Mouse (Mus musculus) lung, postnatal 4 days (tissue): ENCODE results near the gene Slc12a8.
"Not testable (repeated sequence)": the region's sequence is repeated elsewhere in the genome, so short reads cannot be mapped to it uniquely, and the experiment has no call there.

Experiments
- DNase-seq, 2 experiments: peaks; one replicate each; pipeline ENCODE4 v3.0.0; 2021

The Slc12a8 gene

DNA sequence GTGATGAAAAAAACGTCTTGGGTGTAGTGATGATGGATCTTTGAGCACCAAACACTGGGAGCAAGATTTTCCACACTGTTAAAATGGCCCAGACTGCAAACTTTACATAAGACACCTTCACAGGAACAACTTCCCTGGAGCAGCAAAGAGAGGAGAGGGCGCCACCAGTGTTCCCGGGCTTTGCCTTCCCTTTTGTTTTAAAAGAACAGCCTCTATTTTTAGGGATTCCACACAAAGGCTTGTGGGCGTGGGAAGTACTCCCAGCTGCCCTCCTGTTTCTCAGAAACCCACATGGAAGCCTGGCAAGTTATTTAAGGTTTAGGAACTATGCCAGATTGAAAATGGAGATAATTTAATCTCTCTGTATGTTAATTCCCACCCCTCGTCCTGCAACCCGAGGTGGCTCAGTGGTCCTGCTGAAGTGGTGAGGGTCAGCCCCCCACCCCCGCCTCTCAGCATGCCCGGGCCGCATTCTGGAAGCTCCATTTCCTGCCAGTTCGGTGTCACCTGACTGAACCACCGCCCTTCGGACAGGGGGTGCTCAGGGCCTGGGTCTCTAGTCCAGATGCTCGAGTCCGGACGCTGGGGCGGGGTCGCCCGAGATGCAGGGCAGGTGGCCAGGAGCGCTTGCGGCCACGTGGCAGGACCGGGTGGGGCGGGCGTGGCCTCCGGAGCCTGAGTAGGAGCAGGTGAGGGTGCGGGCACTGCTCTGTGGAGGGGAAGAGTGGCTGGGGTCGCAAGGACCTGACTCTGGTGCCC is at the start of gene Slc12a8:
Slc12a8 (plus strand) TSS at position 522 of the 759 bp plus-strand sequence.
- peak in 1 of 2 experiments; percentile 35 for DNase-seq

GRCm38 (mm10) chr16:33467451-33467850 is 49.7 kb upstream of the Slc12a8 start:
- no peak for DNase-seq

DNA sequence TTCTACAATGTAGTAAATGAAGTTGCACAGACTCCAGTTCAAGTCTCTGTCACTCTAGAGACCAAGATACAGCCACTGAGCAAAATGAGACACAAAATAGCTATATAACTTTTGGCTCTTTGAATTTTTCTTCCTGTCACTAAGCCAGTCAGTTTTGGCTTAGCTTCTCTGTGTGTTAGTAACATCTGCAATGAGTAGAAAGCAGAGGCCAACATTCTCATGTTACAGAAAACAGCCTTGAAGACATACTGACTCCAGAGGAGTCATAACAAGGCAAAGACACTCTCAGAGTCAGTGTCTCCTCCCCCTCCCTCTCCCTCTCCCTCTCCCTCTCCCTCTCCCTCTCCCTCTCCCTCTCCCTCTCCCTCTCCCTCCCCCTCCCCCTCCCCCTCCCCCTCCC is 47.2 kb upstream of the Slc12a8 start:
- DNase-seq = no peak

GRCm38 (mm10) chr16:33474381-33474780 is 42.7 kb upstream of the Slc12a8 start:
- no peak for DNase-seq

DNA sequence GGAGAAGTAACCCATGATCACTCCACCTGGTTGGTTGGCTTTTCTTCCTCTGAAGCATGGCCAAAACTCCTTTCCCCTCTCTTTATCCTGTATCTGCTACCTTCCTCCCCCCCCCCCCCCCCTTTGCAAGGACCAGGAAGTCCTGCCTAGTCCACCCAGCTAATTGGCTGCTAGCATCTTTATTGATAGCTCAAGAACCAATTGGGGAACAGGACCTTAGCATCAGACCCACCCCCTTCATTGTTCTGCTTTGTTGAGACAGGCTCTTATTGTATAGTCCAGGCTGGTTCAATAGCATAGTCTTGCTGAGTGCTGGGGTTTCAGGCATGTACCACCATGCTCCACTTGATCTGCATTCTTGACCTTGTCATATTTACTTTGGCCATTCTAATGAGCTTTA is 37.2 kb upstream of the Slc12a8 start:
- DNase-seq = no peak

DNA sequence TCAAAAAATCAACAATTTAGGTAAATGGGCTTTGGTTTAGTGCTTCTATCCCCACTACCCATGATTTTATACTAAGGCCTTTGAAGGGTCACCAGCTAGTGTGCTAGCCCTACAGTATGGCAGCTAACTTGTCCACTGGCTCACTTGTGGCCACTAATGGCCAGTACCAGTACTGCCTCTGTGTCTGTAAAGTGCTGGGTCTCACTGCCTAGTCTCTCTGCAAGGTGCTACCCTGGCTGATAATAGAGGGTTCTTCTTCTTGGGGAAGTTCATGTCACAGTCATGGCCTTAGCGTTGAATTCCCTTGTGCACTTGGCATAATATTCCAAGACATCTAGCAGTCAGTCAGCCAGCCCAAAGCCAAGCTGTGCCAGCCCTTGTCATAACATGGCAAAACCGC is 36.0 kb upstream of the Slc12a8 start:
- peak in 1 of 2 experiments; percentile 54 for DNase-seq

- DNase-seq = no peak
Observed at GRCm38 (mm10) chr16:33482309-33482708, 34.8 kb upstream of the Slc12a8 start.

DNA sequence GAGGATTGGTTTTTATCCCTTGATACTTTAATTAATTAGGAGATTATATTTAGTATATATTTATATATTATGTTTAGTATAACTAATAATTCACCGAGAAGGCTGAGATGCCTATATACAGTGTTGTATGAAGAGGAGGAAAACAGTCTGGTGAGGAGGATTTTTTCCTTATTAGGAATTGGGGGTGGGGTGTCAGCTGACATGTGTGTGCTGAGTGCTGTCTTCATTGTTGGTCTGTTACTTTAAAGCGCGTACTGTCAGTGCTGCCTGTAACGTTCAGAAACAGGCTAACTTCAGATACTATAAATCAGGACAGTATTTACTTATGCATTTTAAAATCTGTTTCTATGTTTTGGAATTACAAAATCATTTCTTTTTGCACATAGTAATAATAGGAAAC is 29.4 kb upstream of the Slc12a8 start:
- no peak for DNase-seq

DNA sequence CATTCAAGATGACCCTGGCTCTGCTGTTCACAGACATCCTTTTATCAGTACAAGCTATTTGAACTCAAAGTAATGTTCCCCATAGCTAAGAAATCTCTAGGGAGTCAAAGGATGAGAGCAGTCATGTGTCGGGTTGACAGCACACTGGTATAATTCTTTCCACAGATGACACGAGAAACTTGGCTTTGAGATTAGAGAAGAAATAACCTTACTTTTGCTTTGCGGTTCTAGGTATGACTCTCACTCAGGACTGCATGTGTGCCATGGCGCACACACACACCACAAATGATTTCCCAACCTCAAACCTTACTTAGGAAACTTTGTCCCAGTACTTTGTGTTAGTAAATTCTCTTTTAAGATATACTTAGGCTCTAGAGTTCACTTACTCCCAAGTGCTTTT is 22.8 kb upstream of the Slc12a8 start:
- DNase-seq = no peak

DNA sequence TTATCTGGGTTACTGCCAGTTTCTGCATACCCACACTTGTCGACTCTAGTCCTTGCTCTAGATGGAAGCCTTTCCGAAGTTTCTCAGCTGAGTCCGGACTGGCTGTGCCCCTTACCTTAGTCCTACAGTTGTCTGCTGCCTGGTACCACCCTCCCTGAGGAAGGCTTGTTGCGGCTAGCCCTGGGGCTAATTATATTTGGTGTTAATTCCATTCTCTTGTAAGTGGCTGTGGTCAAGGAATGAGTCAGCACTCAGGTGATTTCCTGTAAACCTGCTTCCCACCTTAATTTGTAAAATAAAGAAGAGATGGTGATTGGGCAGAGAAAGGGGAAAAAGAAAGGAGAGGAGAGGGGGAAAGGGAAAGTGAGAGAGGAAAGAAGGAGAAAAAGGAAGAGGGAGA is 9.0 kb upstream of the Slc12a8 start:
- no peak for DNase-seq

GRCm38 (mm10) chr16:33509231-33509630 is 7.9 kb upstream of the Slc12a8 start:
- not testable (repeated sequence) for DNase-seq

DNA sequence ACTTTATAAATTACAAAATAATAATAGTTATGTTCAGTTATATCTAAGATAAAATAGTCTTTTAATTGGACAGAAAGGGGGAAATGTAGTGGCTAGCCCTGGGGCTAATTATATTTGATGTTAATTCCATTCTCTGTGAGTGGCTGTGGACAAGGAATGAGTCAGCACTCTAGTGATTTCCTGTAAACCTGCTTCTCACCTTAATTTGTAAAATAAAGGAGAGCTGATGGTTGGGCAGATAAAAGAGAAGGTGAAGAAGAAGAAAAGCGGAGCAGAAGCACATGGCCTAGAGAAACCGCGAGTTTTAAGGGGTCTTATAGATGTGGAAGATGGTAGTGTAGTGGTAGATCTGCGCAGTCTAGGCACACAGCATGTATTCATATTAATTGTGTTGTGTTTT is 6.3 kb upstream of the Slc12a8 start:
- DNase-seq = not testable (repeated sequence)

- DNase-seq = peak in 1 of 2 experiments; percentile 33
Observed at GRCm38 (mm10) chr16:33512555-33512954, 4.6 kb upstream of the Slc12a8 start.

DNA sequence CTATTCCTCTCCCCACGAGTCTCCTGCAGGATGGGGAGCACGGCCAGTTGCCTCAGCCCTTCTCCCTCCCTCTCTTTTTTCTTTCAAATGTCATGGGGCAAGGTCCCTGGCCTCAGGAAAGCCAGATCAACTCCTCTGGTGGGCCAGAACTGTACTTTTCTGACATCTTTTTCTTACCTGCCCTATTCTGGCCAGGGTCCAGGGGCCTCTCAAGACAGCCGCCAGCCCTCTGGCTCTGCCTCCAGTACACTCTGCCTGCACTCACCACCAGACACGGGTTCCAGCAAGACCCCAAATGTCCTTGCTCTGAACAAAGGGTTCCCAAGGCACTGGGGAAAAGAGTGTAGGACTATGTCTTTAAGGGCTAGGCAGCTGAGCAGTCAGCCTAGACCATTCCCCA is 499 bp downstream of the Slc12a8 start:
- no peak for DNase-seq

- DNase-seq = no peak
Observed at GRCm38 (mm10) chr16:33518236-33518635, 1.1 kb downstream of the Slc12a8 start.

- DNase-seq = no peak
Observed at GRCm38 (mm10) chr16:33519916-33520568, 2.9 kb downstream of the Slc12a8 start.

DNA sequence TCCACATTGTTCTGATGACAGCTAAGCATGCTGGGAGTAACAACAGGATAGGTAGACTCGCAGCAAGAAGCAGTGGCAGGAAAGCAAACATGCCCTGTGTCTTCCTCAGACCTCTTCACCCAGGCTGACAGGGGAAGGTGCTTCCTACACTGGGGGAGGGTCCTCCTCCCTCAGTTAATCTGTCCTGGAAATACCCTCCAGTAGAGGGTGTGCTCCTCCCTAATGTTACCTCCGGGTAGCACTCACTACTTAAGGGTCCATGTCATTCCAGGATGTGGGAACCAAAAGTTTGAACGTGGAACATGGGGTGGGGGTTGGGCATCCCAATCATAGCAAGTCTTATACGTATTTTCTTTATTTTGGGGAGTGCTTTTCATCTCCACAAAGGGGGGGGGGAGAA is 5.4 kb downstream of the Slc12a8 start:
- DNase-seq = no peak

DNA sequence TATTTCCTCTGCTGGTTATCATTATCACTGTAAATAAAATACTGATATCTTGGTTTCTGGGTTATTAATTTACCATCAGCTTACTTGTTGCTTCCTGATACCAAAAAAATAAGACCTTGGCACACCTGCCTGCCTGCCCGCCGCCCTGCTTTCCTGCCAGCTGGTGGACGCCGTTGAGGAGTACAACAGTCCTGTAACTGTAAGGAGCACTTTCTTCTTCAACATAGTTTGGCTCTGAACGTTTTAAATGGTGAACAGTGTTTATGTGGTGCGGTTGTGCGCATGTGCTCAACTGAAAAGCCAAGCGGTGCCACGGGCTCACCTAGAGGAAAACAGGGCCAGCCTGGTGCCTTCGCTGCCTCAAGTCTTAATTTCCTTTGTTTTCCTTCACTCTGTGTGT is 6.4 kb downstream of the Slc12a8 start:
- DNase-seq = no peak

DNA sequence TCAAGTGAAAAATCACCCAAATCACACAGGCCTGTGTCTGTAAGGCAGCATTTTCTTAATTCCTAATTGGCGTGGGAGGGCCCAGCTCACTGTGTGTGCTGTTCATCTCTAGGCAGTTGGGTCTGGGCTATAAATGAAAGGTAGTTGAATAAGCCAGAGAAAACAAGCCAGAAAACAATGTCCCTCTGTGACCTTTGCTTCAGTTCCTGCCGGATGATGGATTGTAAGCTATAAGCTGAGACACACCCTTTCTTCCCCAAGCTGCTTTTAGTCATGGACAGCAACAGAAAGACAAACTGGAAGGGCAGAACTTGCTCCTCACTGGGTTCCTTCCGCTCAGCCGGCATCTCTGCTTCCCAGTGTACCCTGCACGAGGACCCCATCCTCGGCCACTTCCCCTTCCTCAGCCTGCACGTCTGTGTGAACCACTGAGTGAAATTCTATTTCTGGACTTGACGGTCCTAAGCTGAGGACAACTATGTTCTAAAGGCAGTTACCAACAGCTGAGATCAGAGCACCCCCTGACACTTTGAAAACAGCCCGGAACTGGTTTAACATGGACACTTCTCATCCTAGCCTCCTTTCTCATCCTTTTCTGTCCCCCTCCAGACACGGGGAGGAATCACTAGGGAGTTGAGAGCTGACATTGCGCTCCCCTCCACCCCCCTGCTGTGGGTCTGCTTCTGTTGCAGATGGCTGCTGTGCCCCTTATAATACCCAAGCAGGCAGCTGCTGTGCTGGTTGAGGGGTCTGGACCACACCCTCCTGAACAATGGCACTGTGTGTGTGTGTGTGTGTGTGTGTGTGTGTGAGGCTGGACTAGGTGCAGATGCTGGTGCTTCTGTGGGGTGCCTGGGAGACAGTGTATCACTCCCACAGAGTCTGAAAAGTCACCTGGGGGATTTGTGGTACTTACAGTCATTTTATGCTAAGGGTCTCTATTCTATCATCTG is 12.7 kb downstream of the Slc12a8 start:
- DNase-seq = peak; percentile 10 to 33

DNA sequence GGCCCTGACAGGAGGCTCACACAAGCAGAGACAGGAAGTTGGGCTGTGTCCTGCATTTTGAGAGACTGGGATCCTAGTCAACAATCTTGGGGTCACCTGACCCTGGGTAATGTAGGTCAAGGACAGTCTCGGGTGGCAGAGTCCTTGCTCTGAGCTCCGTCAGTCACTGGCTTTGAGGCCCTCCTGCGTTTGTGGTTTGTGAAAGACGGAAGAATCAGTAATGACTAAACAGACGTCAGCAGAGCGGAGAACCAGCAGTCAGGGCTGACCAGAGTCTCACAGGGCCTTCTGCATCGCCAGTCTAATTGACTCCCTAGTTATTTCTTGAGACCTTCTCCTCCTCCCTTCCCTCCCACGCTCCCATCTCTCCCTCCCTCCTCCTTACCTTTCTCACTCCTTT is 14.1 kb downstream of the Slc12a8 start:
- DNase-seq = no peak

- no peak for DNase-seq
Observed at GRCm38 (mm10) chr16:33536456-33536855, 19.3 kb downstream of the Slc12a8 start.

- DNase-seq = no peak
Observed at GRCm38 (mm10) chr16:33537499-33538225, 20.5 kb downstream of the Slc12a8 start.

- no peak for DNase-seq
Observed at GRCm38 (mm10) chr16:33544346-33544745, 27.2 kb downstream of the Slc12a8 start.
